Mouse (Mus musculus): Measurements from ENCODE around the gene Dnase2b. TPM values are rescaled to one million over a fixed set of nuclear protein-coding genes. Genes with fewer than 3 reads are reported as not detected.

Dnase2b gene
- polyA plus RNA-seq, 1 experiment from 2014 or later, result 0.11 TPM

DNA sequence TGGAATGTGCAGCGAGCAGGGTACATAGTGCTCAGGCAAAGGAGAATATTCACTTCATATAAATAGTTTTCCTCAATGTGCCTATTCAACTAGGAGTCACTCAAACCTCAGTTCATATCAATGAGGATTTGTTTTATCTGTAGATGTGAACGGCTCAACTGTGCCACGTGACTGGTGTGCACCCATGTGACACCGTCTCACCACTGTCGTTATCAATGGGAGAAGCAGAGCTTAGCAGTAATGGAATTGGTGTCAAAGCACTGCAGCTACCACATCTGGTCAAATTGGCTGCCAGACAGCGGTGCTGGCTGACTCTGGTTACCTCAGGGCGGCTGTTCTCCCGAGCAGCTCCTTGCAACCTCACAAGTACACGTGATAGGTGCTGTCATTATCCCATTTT is 10.7 kb downstream of the Dnase2b start:
- no peaks in the 10 kb centered on the region for H3K9me3 ChIP-seq (ENCODE audit: control insufficient read depth, low read length)
- H3K4me1 ChIP-seq (replicated peaks; ENCODE audit: control insufficient read depth, insufficient read depth, low read length), result peaks cover 7% of the 10 kb centered on the region
- 70% methylated on average over 9 of the region's 9 CpGs for WGBS
- ATAC-seq (replicated peaks; ENCODE audit: low FRiP score) (no peak), DNase-seq (ENCODE audit: low spot score) (no peak)
- no peaks in the 10 kb centered on the region for H3K27me3 ChIP-seq (replicated peaks; ENCODE audit: control insufficient read depth, insufficient read depth, low read length)
- no peak overlapping the region for H3K27ac ChIP-seq (ENCODE audit: low read depth, low read length)
- H3K4me3 ChIP-seq (ENCODE audit: low read depth, low read length), result no peak overlapping the region
- no peak overlapping the region for H3K9ac ChIP-seq (ENCODE audit: low read depth, low read length)
- no peak overlapping the region for H3K4me2 ChIP-seq
- H3K36me3 ChIP-seq (ENCODE audit: control insufficient read depth, insufficient read depth, low read length), result no peaks in the 10 kb centered on the region

DNA sequence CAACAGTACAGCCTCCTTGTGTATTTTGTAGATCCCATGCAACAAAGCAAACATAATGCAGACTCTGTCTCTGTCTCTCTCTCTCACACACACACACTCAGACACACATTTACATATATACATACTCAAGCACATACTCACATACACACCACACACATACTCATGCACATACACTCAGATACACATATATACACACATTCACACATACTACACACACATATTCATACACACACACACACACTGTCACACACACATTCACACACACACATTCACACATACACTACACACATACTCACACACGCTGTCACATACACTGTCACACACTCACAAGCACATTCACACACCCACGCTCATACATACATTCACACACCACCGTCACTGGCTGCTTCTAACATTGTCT is 12.9 kb downstream of the Dnase2b start:
- WGBS, result 90% methylated on average over 3 of the region's 3 CpGs

DNA sequence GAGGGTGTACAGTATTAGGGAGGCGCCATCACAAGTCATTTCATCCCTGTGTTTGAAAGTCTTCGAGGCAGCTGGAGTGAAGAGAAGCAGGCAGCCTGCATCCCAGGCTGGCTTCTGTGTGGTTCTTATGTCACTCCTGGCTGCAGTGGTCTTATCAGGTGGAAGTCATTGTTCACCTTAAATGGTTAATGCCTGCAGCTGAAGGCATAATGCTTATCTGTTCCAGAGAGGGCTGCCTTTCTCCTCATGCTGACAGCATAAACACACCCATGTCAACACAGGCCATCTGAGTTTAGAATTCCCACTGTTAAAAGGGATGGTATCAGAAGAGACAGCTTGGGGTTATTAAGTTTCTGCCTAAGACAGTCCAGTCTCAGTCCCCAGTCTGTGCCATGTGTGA is 14.2 kb downstream of the Dnase2b start:
- no peak overlapping the region for H3K9ac ChIP-seq (ENCODE audit: low read depth, low read length)
- no peak overlapping the region for H3K4me3 ChIP-seq (ENCODE audit: low read depth, low read length)
- DNase-seq (ENCODE audit: low spot score) (no peak), ATAC-seq (replicated peaks; ENCODE audit: low FRiP score) (peak; percentile 89)
- peaks cover 7% of the 10 kb centered on the region for H3K4me1 ChIP-seq (replicated peaks; ENCODE audit: control insufficient read depth, insufficient read depth, low read length)
- H3K4me2 ChIP-seq, result no peak overlapping the region
- H3K36me3 ChIP-seq (ENCODE audit: control insufficient read depth, insufficient read depth, low read length), result no peaks in the 10 kb centered on the region
- H3K27ac ChIP-seq (ENCODE audit: low read depth, low read length), result no peak overlapping the region
- no peaks in the 10 kb centered on the region for H3K9me3 ChIP-seq (ENCODE audit: control insufficient read depth, low read length)
- no peaks in the 10 kb centered on the region for H3K27me3 ChIP-seq (replicated peaks; ENCODE audit: control insufficient read depth, insufficient read depth, low read length)
- 57% methylated on average over 2 of the region's 2 CpGs for WGBS

More for the DNA sequence above, 12.9 kb downstream of the Dnase2b start:
- Histone ChIP-seq H3K27me3 (replicated peaks; ENCODE audit: control insufficient read depth, insufficient read depth, low read length) (no peaks in the 10 kb centered on the region), H3K4me3 (ENCODE audit: low read depth, low read length) (no peak overlapping the region), H3K9me3 (ENCODE audit: control insufficient read depth, low read length) (no peaks in the 10 kb centered on the region), H3K4me2 (no peak overlapping the region), H3K9ac (ENCODE audit: low read depth, low read length) (no peak overlapping the region), H3K27ac (ENCODE audit: low read depth, low read length) (no peak overlapping the region), H3K36me3 (ENCODE audit: control insufficient read depth, insufficient read depth, low read length) (no peaks in the 10 kb centered on the region), H3K4me1 (replicated peaks; ENCODE audit: control insufficient read depth, insufficient read depth, low read length) (peaks cover 7% of the 10 kb centered on the region)
- DNase-seq (ENCODE audit: low spot score), result no peak
- ATAC-seq (replicated peaks; ENCODE audit: low FRiP score), result no peak

DNA sequence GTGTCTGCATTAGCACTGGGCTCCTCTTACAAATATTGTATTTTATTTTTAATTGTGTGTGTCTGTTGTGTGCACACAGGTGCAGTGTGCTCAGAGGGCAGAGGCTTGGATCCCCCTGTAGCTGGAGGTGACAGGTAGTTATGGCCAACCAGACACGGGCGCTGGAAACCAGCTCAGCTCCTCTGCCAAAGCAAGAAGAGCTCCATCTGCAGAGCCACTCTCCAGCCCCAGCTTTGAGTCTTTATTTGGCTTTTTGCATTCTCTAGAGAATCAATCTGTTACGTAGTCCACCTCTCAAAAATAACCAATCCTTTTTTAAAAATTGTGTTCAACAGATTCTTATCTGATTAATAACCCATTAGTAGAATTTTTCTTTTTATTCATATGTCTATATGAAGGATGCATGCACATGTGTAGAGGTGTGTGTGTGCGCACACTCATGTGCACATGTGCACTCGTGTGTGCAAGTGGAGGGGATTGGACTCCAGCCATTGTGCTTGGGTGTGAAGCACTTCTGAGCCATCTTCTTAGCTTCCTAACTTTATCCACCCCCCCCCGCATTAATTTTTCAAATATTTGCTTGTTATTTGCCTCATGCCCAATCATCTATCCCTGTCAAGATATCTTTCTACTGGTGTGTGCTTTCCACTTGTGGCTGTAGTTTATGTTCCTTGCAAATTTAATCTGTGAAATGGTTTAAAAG is 16.0 kb downstream of the Dnase2b start:
- no peaks in the 10 kb centered on the region for H3K36me3 ChIP-seq (ENCODE audit: control insufficient read depth, insufficient read depth, low read length)
- no peak overlapping the region for H3K4me2 ChIP-seq

DNA sequence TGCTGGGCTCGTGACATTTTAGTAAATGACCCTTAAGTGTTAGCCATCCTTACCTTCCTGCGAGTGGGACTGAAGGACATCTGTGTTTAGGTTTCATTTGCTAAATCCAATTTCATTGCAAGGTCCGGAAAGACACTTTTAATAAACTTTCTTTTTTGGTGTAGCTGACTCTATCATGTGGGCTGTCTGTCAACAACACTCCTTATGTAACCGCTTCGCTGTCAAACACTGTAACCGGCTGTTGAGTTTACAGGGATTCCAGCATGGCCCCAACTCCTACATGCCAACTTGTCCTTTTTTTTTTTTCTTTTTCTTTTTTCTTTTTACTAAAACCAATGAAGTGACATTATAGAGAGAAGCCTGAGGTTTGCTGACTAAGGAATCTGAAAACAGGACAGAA is 17.0 kb downstream of the Dnase2b start:
- H3K4me1 ChIP-seq (replicated peaks; ENCODE audit: control insufficient read depth, insufficient read depth, low read length), result peaks cover 7% of the 10 kb centered on the region; the same call in 1 of the 2 replicates
- H3K9me3 ChIP-seq (ENCODE audit: control insufficient read depth, low read length), result no peaks in the 10 kb centered on the region
- no peak overlapping the region for H3K9ac ChIP-seq (ENCODE audit: low read depth, low read length)
- H3K4me3 ChIP-seq (ENCODE audit: low read depth, low read length), result no peak overlapping the region
- WGBS, result 81% methylated on average over 6 of the region's 6 CpGs
- DNase-seq (ENCODE audit: low spot score) (no peak), ATAC-seq (replicated peaks; ENCODE audit: low FRiP score) (no peak)
- H3K4me2 ChIP-seq, result no peak overlapping the region
- H3K27ac ChIP-seq (ENCODE audit: low read depth, low read length), result no peak overlapping the region
- H3K27me3 ChIP-seq (replicated peaks; ENCODE audit: control insufficient read depth, insufficient read depth, low read length), result no peaks in the 10 kb centered on the region
- no peaks in the 10 kb centered on the region for H3K36me3 ChIP-seq (ENCODE audit: control insufficient read depth, insufficient read depth, low read length)

More for the DNA sequence above, 16.0 kb downstream of the Dnase2b start:
- ATAC-seq (replicated peaks; ENCODE audit: low FRiP score), result no peak
- Histone ChIP-seq H3K9me3 (ENCODE audit: control insufficient read depth, low read length) (no peaks in the 10 kb centered on the region), H3K9ac (ENCODE audit: low read depth, low read length) (no peak overlapping the region), H3K27me3 (replicated peaks; ENCODE audit: control insufficient read depth, insufficient read depth, low read length) (no peaks in the 10 kb centered on the region), H3K4me1 (replicated peaks; ENCODE audit: control insufficient read depth, insufficient read depth, low read length) (peaks cover 7% of the 10 kb centered on the region; the same call in 1 of the 2 replicates), H3K4me3 (ENCODE audit: low read depth, low read length) (no peak overlapping the region), H3K27ac (ENCODE audit: low read depth, low read length) (no peak overlapping the region)
- WGBS, result 86% methylated on average over 6 of the region's 6 CpGs
- DNase-seq (ENCODE audit: low spot score), result no peak

DNA sequence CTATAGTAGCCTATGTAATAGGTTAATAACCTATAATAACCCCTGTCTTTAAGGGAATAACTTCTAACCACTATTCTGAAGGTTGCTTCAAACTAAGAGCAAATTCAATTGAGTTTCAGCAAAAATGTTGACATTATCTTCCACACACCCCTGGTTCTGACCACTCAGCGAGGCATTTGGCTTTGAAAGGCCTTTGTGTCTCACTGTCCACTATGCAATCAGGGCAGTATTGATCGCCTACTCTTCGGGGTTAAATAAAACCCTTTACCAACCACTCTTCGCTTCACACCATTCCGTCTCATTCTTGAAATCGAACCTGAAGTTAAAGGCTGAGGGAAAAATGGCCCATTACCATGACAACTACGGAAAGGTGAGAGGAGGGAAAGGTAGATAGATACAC is 18.5 kb downstream of the Dnase2b start:
- no peak overlapping the region for H3K9ac ChIP-seq (ENCODE audit: low read depth, low read length)
- H3K27ac ChIP-seq (ENCODE audit: low read depth, low read length), result no peak overlapping the region

DNA sequence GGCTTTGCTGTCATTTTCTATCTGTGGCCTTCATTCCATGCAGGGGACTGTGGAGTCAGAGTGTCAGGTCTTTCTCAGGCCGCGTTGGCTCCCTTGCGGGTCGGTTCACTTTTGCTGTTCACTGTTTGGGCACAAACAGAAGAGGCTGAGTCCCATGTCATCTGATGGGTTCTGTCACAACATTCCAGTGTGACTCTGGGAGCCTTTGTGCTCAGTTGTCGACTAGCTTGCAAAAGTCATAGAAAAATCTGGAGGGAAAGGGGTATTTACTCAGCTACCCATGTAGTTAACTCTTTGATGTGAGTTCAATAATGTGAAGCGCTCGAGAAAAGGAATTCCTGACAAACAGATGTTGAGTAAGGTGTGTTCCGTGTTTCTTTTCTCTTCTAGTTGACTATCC is 19.0 kb downstream of the Dnase2b start:
- Histone ChIP-seq H3K27me3 (replicated peaks; ENCODE audit: control insufficient read depth, insufficient read depth, low read length) (no peaks in the 10 kb centered on the region), H3K4me2 (no peak overlapping the region), H3K9ac (ENCODE audit: low read depth, low read length) (no peak overlapping the region), H3K4me3 (ENCODE audit: low read depth, low read length) (no peak overlapping the region), H3K4me1 (replicated peaks; ENCODE audit: control insufficient read depth, insufficient read depth, low read length) (peaks cover 4% of the 10 kb centered on the region; the same call in 1 of the 2 replicates), H3K27ac (ENCODE audit: low read depth, low read length) (no peak overlapping the region), H3K9me3 (ENCODE audit: control insufficient read depth, low read length) (no peaks in the 10 kb centered on the region), H3K36me3 (ENCODE audit: control insufficient read depth, insufficient read depth, low read length) (no peaks in the 10 kb centered on the region)
- 82% methylated on average over 8 of the region's 8 CpGs for WGBS
- DNase-seq (ENCODE audit: low spot score) (no peak), ATAC-seq (replicated peaks; ENCODE audit: low FRiP score) (no peak)

More for the DNA sequence above, 18.5 kb downstream of the Dnase2b start:
- H3K4me3 ChIP-seq (ENCODE audit: low read depth, low read length), result no peak overlapping the region
- no peaks in the 10 kb centered on the region for H3K9me3 ChIP-seq (ENCODE audit: control insufficient read depth, low read length)
- no peaks in the 10 kb centered on the region for H3K36me3 ChIP-seq (ENCODE audit: control insufficient read depth, insufficient read depth, low read length)
- peaks cover 7% of the 10 kb centered on the region; the same call in 1 of the 2 replicates for H3K4me1 ChIP-seq (replicated peaks; ENCODE audit: control insufficient read depth, insufficient read depth, low read length)
- WGBS, result 85% methylated on average over 7 of the region's 7 CpGs
- ATAC-seq (replicated peaks; ENCODE audit: low FRiP score), result no peak
- no peaks in the 10 kb centered on the region for H3K27me3 ChIP-seq (replicated peaks; ENCODE audit: control insufficient read depth, insufficient read depth, low read length)
- no peak for DNase-seq (ENCODE audit: low spot score)
- no peak overlapping the region for H3K4me2 ChIP-seq

DNA sequence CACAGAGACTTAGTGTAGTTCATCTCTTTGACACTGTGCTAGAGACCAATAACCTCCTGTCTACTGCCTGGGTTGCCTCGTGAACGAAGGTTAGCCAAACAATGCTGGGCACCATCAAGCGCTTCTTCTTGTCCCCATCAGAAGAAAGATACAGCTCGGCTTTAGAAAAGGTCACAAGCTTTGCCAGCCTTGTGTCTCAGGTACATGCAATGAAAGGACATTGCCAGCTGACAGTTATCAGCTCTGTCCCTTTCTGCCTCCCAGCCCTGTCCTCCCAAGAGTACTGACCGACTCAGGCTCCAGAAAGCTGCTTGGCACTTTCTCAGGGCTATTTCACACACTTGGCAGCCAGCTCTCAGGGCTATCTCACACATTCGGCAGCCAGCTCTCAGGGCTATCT is 20.0 kb downstream of the Dnase2b start:
- ATAC-seq (replicated peaks; ENCODE audit: low FRiP score) (no peak), DNase-seq (ENCODE audit: low spot score) (no peak)
- Histone ChIP-seq H3K4me1 (replicated peaks; ENCODE audit: control insufficient read depth, insufficient read depth, low read length) (no peaks in the 10 kb centered on the region), H3K9ac (ENCODE audit: low read depth, low read length) (no peak overlapping the region), H3K4me3 (ENCODE audit: low read depth, low read length) (no peak overlapping the region), H3K27me3 (replicated peaks; ENCODE audit: control insufficient read depth, insufficient read depth, low read length) (no peaks in the 10 kb centered on the region), H3K4me2 (no peak overlapping the region), H3K27ac (ENCODE audit: low read depth, low read length) (no peak overlapping the region), H3K9me3 (ENCODE audit: control insufficient read depth, low read length) (no peaks in the 10 kb centered on the region), H3K36me3 (ENCODE audit: control insufficient read depth, insufficient read depth, low read length) (no peaks in the 10 kb centered on the region)
- 77% methylated on average over 6 of the region's 6 CpGs for WGBS

DNA sequence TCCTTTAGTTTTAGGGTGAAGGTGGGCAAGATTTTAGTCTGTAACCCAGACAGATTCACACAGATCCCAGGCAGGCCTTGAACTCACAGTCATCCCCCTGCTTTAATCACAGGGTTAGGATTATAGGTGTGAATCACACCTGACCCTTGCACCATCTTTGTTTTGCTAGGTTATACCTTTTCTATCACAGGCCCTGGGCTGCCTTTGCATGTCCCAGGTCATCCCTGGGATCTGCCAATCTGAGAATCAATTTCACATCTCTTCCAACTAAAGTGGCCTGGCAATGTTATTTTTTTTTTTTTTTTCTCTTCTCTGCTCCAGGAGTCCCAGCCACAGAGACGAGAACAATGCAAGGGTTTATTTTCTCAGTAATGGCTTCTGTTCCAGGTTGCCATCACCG is 23.8 kb downstream of the Dnase2b start:
- Histone ChIP-seq H3K4me1 (replicated peaks; ENCODE audit: control insufficient read depth, insufficient read depth, low read length) (no peaks in the 10 kb centered on the region), H3K9me3 (ENCODE audit: control insufficient read depth, low read length) (no peaks in the 10 kb centered on the region), H3K4me2 (no peak overlapping the region), H3K27ac (ENCODE audit: low read depth, low read length) (no peak overlapping the region), H3K36me3 (ENCODE audit: control insufficient read depth, insufficient read depth, low read length) (no peaks in the 10 kb centered on the region), H3K27me3 (replicated peaks; ENCODE audit: control insufficient read depth, insufficient read depth, low read length) (no peaks in the 10 kb centered on the region), H3K4me3 (ENCODE audit: low read depth, low read length) (no peak overlapping the region), H3K9ac (ENCODE audit: low read depth, low read length) (no peak overlapping the region)
- WGBS, result 79% methylated on average over 2 of the region's 2 CpGs
- no peak for DNase-seq (ENCODE audit: low spot score)
- no peak for ATAC-seq (replicated peaks; ENCODE audit: low FRiP score)

Data from liver, embryonic 11.5 days (tissue).